Mouse (Mus musculus): Measurements from ENCODE around the gene Snrnp70. TPM values are rescaled to one million over a fixed set of nuclear protein-coding genes. Genes with fewer than 3 reads are reported as not detected.
A peak's percentile ranks its signal among the peaks of the same experiment; 100 is the strongest.

Snrnp70 gene
- polyA plus RNA-seq, 1 experiment from 2014 or later = 95.7 TPM

DNA sequence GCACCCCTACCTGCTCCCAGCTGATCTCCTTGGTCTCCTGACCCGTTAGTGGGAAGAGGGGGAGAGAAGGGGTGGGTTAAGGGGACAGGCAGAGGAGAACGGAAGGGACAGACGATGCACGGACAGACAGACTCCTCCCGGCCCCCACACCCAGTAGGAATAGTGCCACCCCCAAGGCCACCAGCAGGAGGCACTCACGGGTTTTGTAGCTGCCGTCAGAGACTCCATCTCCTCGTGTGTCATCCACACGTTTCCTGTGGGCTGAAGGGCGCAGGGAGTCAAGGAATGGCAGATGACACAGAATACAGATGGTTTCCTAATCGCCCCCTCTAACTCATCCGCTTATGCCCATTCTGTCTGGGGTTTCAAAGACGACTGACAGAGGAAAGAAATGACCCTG, 52.0 kb downstream of the Snrnp70 start:
- Histone ChIP-seq H3K9ac (ENCODE audit: low read length) (no peak overlapping the region), H3K27ac (ENCODE audit: low read depth, low read length) (no peak overlapping the region), H3K27me3 (replicated peaks; ENCODE audit: control insufficient read depth, insufficient read depth, low read length) (0 out of 2 replicates have a peak, but pooled peaks cover 4% of the 10 kb centered on the region), H3K9me3 (replicated peaks; ENCODE audit: control insufficient read depth, low read length) (no peaks in the 10 kb centered on the region), H3K4me1 (ENCODE audit: control insufficient read depth, insufficient read depth, low read length) (peaks cover 22% of the 10 kb centered on the region), H3K4me3 (ENCODE audit: low read depth, low read length) (no peak overlapping the region), H3K4me2 (ENCODE audit: low read length) (no peak overlapping the region), H3K36me3 (ENCODE audit: control insufficient read depth, insufficient read depth, low read length) (peaks cover 39% of the 10 kb centered on the region)
- DNase-seq (ENCODE audit: low spot score) = no peak
- no peak for ATAC-seq
- 31% methylated on average over 13 of the region's 13 CpGs for WGBS

DNA sequence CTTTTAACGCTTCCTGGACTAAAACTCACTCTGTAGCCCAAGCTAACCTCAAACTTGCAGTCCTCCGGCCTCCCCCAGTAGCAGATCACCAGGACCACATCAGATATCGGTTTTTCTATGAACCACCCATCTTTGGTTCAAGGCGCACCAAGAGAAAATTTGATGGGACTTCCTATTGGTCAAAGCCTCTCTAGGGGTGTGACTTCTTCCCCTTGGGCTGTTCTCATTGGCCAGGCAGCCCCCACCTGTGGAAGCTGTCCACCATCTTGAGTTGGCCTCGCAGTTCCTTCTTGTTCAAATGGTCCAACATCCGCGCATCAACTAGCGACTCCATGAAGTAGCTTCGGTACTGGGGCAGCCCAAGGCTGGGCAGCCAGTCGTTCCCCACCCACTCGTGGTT, 53.5 kb downstream of the Snrnp70 start:
- H3K36me3 ChIP-seq (ENCODE audit: control insufficient read depth, insufficient read depth, low read length) = peaks cover 25% of the 10 kb centered on the region
- peaks cover 25% of the 10 kb centered on the region for H3K4me1 ChIP-seq (ENCODE audit: control insufficient read depth, insufficient read depth, low read length)
- H3K4me2 ChIP-seq (ENCODE audit: low read length) = no peak overlapping the region
- 89% methylated on average over 11 of the region's 11 CpGs for WGBS
- no peak overlapping the region for H3K27ac ChIP-seq (ENCODE audit: low read depth, low read length)
- no peaks in the 10 kb centered on the region for H3K9me3 ChIP-seq (replicated peaks; ENCODE audit: control insufficient read depth, low read length)
- H3K9ac ChIP-seq (ENCODE audit: low read length) = no peak overlapping the region
- H3K27me3 ChIP-seq (replicated peaks; ENCODE audit: control insufficient read depth, insufficient read depth, low read length) = peaks cover 7% of the 10 kb centered on the region; the same call in 1 of the 2 replicates
- H3K4me3 ChIP-seq (ENCODE audit: low read depth, low read length) = no peak overlapping the region
- ATAC-seq (no peak), DNase-seq (ENCODE audit: low spot score) (no peak)

DNA sequence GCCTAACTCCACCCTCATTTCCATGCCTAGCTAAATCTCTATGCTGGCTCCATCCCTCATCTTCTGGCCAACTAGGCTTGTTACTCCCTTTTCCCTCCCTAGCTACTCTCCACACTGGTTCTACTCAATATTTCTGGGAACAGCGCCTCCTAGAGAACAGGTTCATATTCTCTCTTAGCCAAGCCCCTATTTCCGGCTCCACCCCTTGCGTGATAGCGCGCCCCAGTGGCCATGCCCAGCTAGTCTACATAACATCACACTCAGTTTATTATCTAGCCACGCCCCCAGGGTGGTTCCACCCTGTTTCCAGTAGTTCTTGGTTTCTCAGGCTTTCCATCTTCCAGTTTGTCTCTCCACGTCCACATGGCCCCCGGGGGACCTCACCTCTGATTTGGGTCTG, 54.2 kb downstream of the Snrnp70 start:
- H3K4me3 ChIP-seq (ENCODE audit: low read depth, low read length) = no peak overlapping the region
- no peak for ATAC-seq
- WGBS = 7% methylated on average over 8 of the region's 8 CpGs

DNA sequence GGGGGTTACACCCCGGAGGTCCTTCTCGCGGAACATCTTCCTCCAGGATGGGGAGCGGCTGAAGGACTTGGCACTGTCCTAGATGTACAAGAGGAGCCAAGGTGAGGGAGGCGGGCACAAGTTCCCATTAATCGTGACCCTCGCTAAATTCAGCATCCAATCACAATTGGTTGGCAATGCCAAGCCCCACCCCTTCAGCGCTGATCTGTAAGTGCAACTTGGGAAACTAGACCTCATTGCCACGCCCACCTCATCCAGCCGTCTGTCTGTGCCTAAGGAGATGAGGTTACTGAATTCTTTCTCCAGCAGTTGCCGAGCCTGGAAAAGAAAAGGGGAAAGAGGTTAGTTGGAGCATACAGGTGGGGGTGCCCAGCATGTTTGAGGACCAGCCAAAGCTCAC, 54.9 kb downstream of the Snrnp70 start:
- Histone ChIP-seq H3K9me3 (replicated peaks; ENCODE audit: control insufficient read depth, low read length) (no peaks in the 10 kb centered on the region), H3K36me3 (ENCODE audit: control insufficient read depth, insufficient read depth, low read length) (peaks cover 11% of the 10 kb centered on the region; the same call in 1 of the 2 replicates), H3K4me1 (ENCODE audit: control insufficient read depth, insufficient read depth, low read length) (peaks cover 25% of the 10 kb centered on the region), H3K9ac (ENCODE audit: low read length) (no peak overlapping the region; the same call in 1 of the 2 replicates), H3K27ac (ENCODE audit: low read depth, low read length) (no peak overlapping the region), H3K27me3 (replicated peaks; ENCODE audit: control insufficient read depth, insufficient read depth, low read length) (peaks cover 7% of the 10 kb centered on the region; the same call in 1 of the 2 replicates), H3K4me2 (ENCODE audit: low read length) (peak overlapping the region; percentile 85), H3K4me3 (ENCODE audit: low read depth, low read length) (peak overlapping the region; percentile 44; the same call in 1 of the 2 replicates)
- DNase-seq (ENCODE audit: low spot score) (peak; percentile 77), ATAC-seq (no peak; the same call in 1 of the 2 replicates)
- WGBS = 6% methylated on average over 11 of the region's 11 CpGs

More for the DNA sequence above, 54.2 kb downstream of the Snrnp70 start:
- H3K9me3 ChIP-seq (replicated peaks; ENCODE audit: control insufficient read depth, low read length) = no peaks in the 10 kb centered on the region
- H3K9ac ChIP-seq (ENCODE audit: low read length) = no peak overlapping the region
- no peak overlapping the region for H3K27ac ChIP-seq (ENCODE audit: low read depth, low read length)
- H3K36me3 ChIP-seq (ENCODE audit: control insufficient read depth, insufficient read depth, low read length) = peaks cover 17% of the 10 kb centered on the region; the same call in 1 of the 2 replicates
- DNase-seq (ENCODE audit: low spot score) = peak; percentile 70
- peaks cover 7% of the 10 kb centered on the region; the same call in 1 of the 2 replicates for H3K27me3 ChIP-seq (replicated peaks; ENCODE audit: control insufficient read depth, insufficient read depth, low read length)
- H3K4me2 ChIP-seq (ENCODE audit: low read length) = peak overlapping the region; percentile 85
- H3K4me1 ChIP-seq (ENCODE audit: control insufficient read depth, insufficient read depth, low read length) = peaks cover 25% of the 10 kb centered on the region

DNA sequence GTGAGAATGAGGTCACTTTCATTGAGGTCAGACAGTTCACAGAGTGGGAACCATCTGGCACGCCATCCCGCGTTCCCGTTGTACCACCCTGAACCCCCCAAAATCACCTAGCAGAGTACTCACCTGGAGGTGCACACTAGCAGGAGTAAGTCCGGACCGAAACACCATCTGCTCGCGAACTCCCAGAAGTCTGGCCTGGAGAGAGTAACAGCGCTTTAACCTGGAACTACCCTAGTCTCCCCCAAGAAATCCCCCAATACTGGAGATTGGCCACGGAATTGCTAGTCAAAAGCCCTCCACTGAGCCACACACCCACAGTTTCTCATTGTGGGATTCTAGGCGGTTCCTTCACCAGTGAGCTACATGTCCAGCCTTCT, 55.5 kb downstream of the Snrnp70 start:
- Histone ChIP-seq H3K9ac (ENCODE audit: low read length) (peak overlapping the region; percentile 76), H3K4me1 (ENCODE audit: control insufficient read depth, insufficient read depth, low read length) (peaks cover 25% of the 10 kb centered on the region), H3K27ac (ENCODE audit: low read depth, low read length) (no peak overlapping the region), H3K9me3 (replicated peaks; ENCODE audit: control insufficient read depth, low read length) (no peaks in the 10 kb centered on the region), H3K27me3 (replicated peaks; ENCODE audit: control insufficient read depth, insufficient read depth, low read length) (peaks cover 7% of the 10 kb centered on the region; the same call in 1 of the 2 replicates), H3K4me3 (ENCODE audit: low read depth, low read length) (peak overlapping the region; percentile 44), H3K36me3 (ENCODE audit: control insufficient read depth, insufficient read depth, low read length) (peaks cover 5% of the 10 kb centered on the region; the same call in 1 of the 2 replicates), H3K4me2 (ENCODE audit: low read length) (peak overlapping the region; percentile 85)
- ATAC-seq = no peak; the same call in 1 of the 2 replicates
- DNase-seq (ENCODE audit: low spot score) = no peak
- 1% methylated on average over 11 of the region's 11 CpGs for WGBS

DNA sequence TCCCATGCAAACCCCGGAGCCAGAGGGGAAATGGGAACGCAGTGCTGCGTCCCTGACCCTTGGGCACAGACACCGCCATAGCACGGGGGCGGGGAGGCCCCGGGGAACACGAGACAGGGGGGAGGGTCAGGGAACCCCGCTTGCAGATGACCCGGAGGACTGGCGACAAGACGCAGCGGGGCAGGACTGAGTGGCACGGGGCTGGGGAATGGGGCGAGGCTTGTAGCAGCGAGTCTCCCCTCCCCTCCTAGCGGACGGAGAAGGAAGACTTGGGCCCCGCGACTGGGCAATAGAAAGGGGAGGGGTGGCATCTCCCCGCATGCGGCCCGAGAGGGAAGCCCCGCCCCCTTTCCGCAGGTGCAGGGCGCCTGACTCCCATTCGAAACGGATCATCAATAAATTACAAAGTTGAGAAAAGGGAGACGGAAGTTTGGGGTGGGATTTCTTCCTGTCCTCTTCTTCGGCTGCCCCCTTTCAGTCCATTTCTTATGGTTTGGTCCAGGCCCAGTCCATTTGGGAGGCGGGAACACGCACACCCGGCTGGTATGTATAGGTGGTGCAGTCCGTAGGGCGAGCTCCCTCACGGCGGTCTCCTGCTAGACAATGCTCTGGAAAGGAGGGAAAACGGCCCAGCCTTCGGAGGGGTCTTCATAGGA, 56.0 kb downstream of the Snrnp70 start:
- peak; percentile 86 for ATAC-seq
- H3K27me3 ChIP-seq (replicated peaks; ENCODE audit: control insufficient read depth, insufficient read depth, low read length) = peaks cover 7% of the 10 kb centered on the region; the same call in 1 of the 2 replicates
- WGBS = 0% methylated on average over 31 of the region's 39 CpGs

DNA sequence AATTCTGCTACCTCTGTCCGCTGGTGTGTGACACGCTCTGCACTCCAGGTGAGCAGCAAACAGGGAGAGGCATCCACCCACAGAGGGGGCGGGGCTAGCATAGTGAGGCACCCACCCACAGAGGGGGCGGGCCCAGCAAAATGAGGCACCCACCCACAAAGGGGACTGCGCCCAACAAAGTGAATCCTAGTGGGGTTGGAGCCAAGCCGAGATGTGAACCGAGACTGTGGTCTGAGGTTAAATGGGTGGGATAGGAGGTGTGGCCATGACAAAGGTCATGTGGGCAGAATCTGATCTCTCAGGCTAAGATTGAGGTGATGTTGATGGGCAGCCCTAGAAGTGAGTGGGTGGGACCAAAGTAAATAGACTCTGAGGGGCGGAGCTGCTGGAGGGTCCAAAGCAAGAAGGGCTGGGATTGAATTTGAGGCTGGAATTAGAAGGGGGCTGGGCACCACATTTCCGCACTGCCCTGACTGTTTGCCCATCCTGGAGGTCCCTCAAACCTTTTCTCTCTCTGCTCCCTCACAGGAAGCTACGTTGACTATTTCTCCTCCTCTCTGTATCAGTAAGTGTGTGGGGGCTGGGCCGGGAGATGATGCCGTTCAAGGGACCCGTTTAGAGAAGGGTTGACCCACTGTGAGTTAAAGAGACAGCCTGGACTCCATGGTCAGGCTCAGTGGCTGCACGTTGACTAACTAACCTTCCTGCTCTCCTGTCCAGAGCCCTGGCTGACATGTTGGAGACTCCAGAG, 57.2 kb downstream of the Snrnp70 start:
- Histone ChIP-seq H3K27me3 (replicated peaks; ENCODE audit: control insufficient read depth, insufficient read depth, low read length) (peaks cover 7% of the 10 kb centered on the region), H3K9ac (ENCODE audit: low read length) (no peak overlapping the region)

More for the DNA sequence above, 56.0 kb downstream of the Snrnp70 start:
- peak overlapping the region; percentile 55; the same call in 1 of the 2 replicates for H3K27ac ChIP-seq (ENCODE audit: low read depth, low read length)
- peak overlapping the region; percentile 76 for H3K9ac ChIP-seq (ENCODE audit: low read length)
- peak overlapping the region; percentile 85 for H3K4me2 ChIP-seq (ENCODE audit: low read length)
- H3K4me3 ChIP-seq (ENCODE audit: low read depth, low read length) = peak overlapping the region; percentile 44
- DNase-seq (ENCODE audit: low spot score) = peak; percentile 84
- H3K9me3 ChIP-seq (replicated peaks; ENCODE audit: control insufficient read depth, low read length) = no peaks in the 10 kb centered on the region
- no peaks in the 10 kb centered on the region for H3K36me3 ChIP-seq (ENCODE audit: control insufficient read depth, insufficient read depth, low read length)
- H3K4me1 ChIP-seq (ENCODE audit: control insufficient read depth, insufficient read depth, low read length) = peaks cover 25% of the 10 kb centered on the region

DNA sequence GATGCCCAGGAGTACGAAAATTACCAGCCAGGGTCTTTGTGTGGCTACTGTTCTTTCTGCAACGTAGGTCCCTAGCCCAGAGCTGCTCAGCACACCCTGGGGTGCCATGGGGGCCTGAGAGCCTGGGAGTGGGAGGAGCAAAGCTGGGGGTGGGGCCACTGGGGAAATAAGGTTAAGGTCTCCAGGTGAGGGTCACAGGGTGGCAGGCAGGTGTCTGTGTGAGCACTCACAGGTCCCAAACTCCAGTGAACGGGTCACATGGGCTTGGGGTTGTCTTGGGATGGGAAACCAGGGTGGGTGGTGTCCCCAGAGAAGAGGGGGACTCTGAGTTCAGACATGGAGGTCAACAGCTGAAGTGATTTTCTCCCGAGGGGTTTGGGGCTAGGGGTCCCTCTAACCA, 58.1 kb downstream of the Snrnp70 start:
- no peaks in the 10 kb centered on the region for H3K36me3 ChIP-seq (ENCODE audit: control insufficient read depth, insufficient read depth, low read length)
- H3K9me3 ChIP-seq (replicated peaks; ENCODE audit: control insufficient read depth, low read length) = no peaks in the 10 kb centered on the region
- H3K4me3 ChIP-seq (ENCODE audit: low read depth, low read length) = no peak overlapping the region
- 13% methylated on average over 4 of the region's 4 CpGs for WGBS
- peaks cover 32% of the 10 kb centered on the region for H3K4me1 ChIP-seq (ENCODE audit: control insufficient read depth, insufficient read depth, low read length)
- peaks cover 7% of the 10 kb centered on the region for H3K27me3 ChIP-seq (replicated peaks; ENCODE audit: control insufficient read depth, insufficient read depth, low read length)
- DNase-seq (ENCODE audit: low spot score) (no peak), ATAC-seq (no peak)
- H3K4me2 ChIP-seq (ENCODE audit: low read length) = no peak overlapping the region
- H3K27ac ChIP-seq (ENCODE audit: low read depth, low read length) = no peak overlapping the region
- no peak overlapping the region for H3K9ac ChIP-seq (ENCODE audit: low read length)

More for the DNA sequence above, 57.2 kb downstream of the Snrnp70 start:
- 2% methylated on average over 14 of the region's 14 CpGs for WGBS
- ATAC-seq = no peak
- peaks cover 25% of the 10 kb centered on the region for H3K4me1 ChIP-seq (ENCODE audit: control insufficient read depth, insufficient read depth, low read length)
- peak overlapping the region; percentile 85 for H3K4me2 ChIP-seq (ENCODE audit: low read length)
- H3K27ac ChIP-seq (ENCODE audit: low read depth, low read length) = no peak overlapping the region
- no peak for DNase-seq (ENCODE audit: low spot score)
- H3K4me3 ChIP-seq (ENCODE audit: low read depth, low read length) = no peak overlapping the region
- no peaks in the 10 kb centered on the region for H3K9me3 ChIP-seq (replicated peaks; ENCODE audit: control insufficient read depth, low read length)
- H3K36me3 ChIP-seq (ENCODE audit: control insufficient read depth, insufficient read depth, low read length) = no peaks in the 10 kb centered on the region

Data from forebrain, embryonic 14.5 days (tissue).